Mouse (Mus musculus) subcutaneous adipose tissue, adult 2 months (tissue): ENCODE results near the gene Dip2c. TPM values are rescaled to one million over a fixed set of nuclear protein-coding genes. Genes with fewer than 3 reads are reported as not detected.

Experiments used
- polyA plus RNA-seq: library from polyadenylated mRNA; depleted of rRNA; stranded (reverse); fragments of >200 nt; gene quantifications from 2 replicates; pipeline ENCODE4 v1.2.3, GENCODE M21; 2012; ENCODE audit warnings: low replicate concordance; rRNA removed

Dip2c gene
- polyA plus RNA-seq, result 11.4 and 21.2 TPM in 2 replicates

GRCm38 (mm10) chr13:9276322-9276855, at the start of gene Dip2c:
Dip2c (plus strand) TSS chr13:9276528.

Other genes with a start within 250 kb of the Dip2c start
- 15.8 and 19.8 TPM in 2 replicates for gene Larp4b, start 182.6 kb upstream of the Dip2c start, polyA plus RNA-seq